Mouse (Mus musculus) heart, embryonic 14.5 days (tissue): ENCODE measurements around the gene Zfp148. TPM values are rescaled to one million over a fixed set of nuclear protein-coding genes. Genes with fewer than 3 reads are reported as not detected.
A peak's percentile ranks its signal among the peaks of the same experiment; 100 is the strongest.
"Not testable (repeated sequence)": the region's sequence is repeated elsewhere in the genome, so short reads cannot be mapped to it uniquely, and the experiment has no call there.

ENCODE experiments used
- ATAC-seq: fragments of 200-750 bp; cut with Nextera tagmentation; 2 replicates; pipeline ENCODE4 v1.8.0; 2017; ENCODE audit warnings: low read depth, moderate TSS enrichment; ENCODE audit not compliant: insufficient number of reproducible peaks, insufficient read depth, low FRiP score
- H3K27ac ChIP-seq, 2 experiments: fragments of 200-500 bp in 1 of 2; fragments of 300-500 bp in 1 of 2; sonication (generic) in 1 of 2; replicated peaks in 1 of 2; 2 replicates each; pipeline ENCODE4 v1.5.1; 2012 to 2014; ENCODE audit warnings: low read depth in 2 of 2, low read length in 2 of 2, control low read depth in 1 of 2, mild to moderate bottlenecking in 1 of 2, mixed read lengths in 1 of 2; ENCODE audit not compliant: control insufficient read depth in 1 of 2, insufficient read depth in 1 of 2
- H3K27me3 ChIP-seq: fragments of 300-500 bp; sonication (generic); 2 replicates; pipeline ENCODE4 v1.6.1; 2014; ENCODE audit warnings: mild to moderate bottlenecking, low read length, control low read depth; ENCODE audit not compliant: control insufficient read depth, insufficient read depth
- H3K36me3 ChIP-seq: fragments of 300-500 bp; sonication (generic); 2 replicates; pipeline ENCODE4 v1.6.1; 2014; ENCODE audit warnings: mild to moderate bottlenecking, control low read depth, low read length, mixed read lengths; ENCODE audit not compliant: control insufficient read depth, insufficient read depth
- H3K4me1 ChIP-seq, 2 experiments: fragments of 200-500 bp in 1 of 2; fragments of 300-500 bp in 1 of 2; sonication (generic) in 1 of 2; 2 replicates each; pipeline ENCODE4 v1.6.1; 2012 to 2014; ENCODE audit warnings: low read length in 2 of 2, control low read depth in 1 of 2, mixed read lengths in 1 of 2; ENCODE audit not compliant: control insufficient read depth in 2 of 2, insufficient read depth in 2 of 2
- H3K4me2 ChIP-seq: fragments of 300-500 bp; sonication (generic); 2 replicates; pipeline ENCODE4 v1.6.1; 2014; ENCODE audit warnings: mild to moderate bottlenecking, low read length
- H3K4me3 ChIP-seq, 2 experiments: fragments of 200-500 bp in 1 of 2; fragments of 300-500 bp in 1 of 2; sonication (generic) in 1 of 2; 2 replicates each; pipeline ENCODE4 v1.5.1; 2012 to 2014; ENCODE audit warnings: low read length in 2 of 2, mild to moderate bottlenecking in 2 of 2, control low read depth in 1 of 2, low read depth in 1 of 2, moderate library complexity in 1 of 2; ENCODE audit not compliant: control insufficient read depth in 1 of 2, insufficient read depth in 1 of 2
- H3K9ac ChIP-seq: fragments of 300-500 bp; sonication (generic); 2 replicates; pipeline ENCODE4 v1.6.1; 2014; ENCODE audit warnings: mild to moderate bottlenecking, low read length
- H3K9me3 ChIP-seq: fragments of 300-500 bp; sonication (generic); 2 replicates; pipeline ENCODE4 v1.6.1; 2016; ENCODE audit warnings: low read length, control low read depth; ENCODE audit not compliant: control insufficient read depth
- WGBS: fragments of 180-500 bp; shearing (Covaris S2); extraction: QIAGEN DNeasy Blood & Tissue Kit; methylation state at CpG from one replicate; pipeline ENCODE4 v1.1.7; 2014; 5-methylcytosine and 5-hydroxymethylcytosine counted together
- polyA plus RNA-seq: library from polyadenylated mRNA; unstranded; fragments of >200 nt; fragmentation: Nextera tagmentation; extraction: Ambion mirVana; gene quantifications from 2 replicates; pipeline ENCODE4 v1.2.1, GENCODE M21; 2014

Zfp148 gene
- 35.5 and 37.3 TPM in 2 replicates for polyA plus RNA-seq

GRCm38 (mm10) chr16:33379944-33380881, at the start of gene Zfp148:
Gene Zfp148 (plus strand): TSS chr16:33380836.
- H3K27ac ChIP-seq = peak within 1 kb of the TSS; percentile 82 to 93
- H3K4me1 ChIP-seq = peaks cover 0 to 17% of the 10 kb centered on the region in 2 experiments; a peak in 3 of 4 replicates
- H3K9ac ChIP-seq = peak within 1 kb of the TSS; percentile 98
- H3K4me2 ChIP-seq = peak within 1 kb of the TSS; percentile 95
- not testable (repeated sequence) for H3K9me3 ChIP-seq, H3K27me3 ChIP-seq, H3K36me3 ChIP-seq
- peak within 1 kb of the TSS; percentile 96 to 98 for H3K4me3 ChIP-seq
- peak; percentile 89 for ATAC-seq
- 3% methylated on average over 50 of the region's 50 CpGs for WGBS

GRCm38 (mm10) chr16:33333015-33333414, 47.6 kb upstream of the Zfp148 start:
- no peak overlapping the region for H3K4me2 ChIP-seq
- ATAC-seq = no peak
- no peaks in the 10 kb centered on the region for H3K36me3 ChIP-seq

GRCm38 (mm10) chr16:33337177-33337576, 43.5 kb upstream of the Zfp148 start:
- Histone ChIP-seq H3K36me3 (no peaks in the 10 kb centered on the region), H3K27ac (peak overlapping the region; percentile 11 to 75), H3K9me3 (no peaks in the 10 kb centered on the region), H3K27me3 (no peaks in the 10 kb centered on the region), H3K4me3 (no peak overlapping the region), H3K4me2 (peak overlapping the region; percentile 18; the same call in 1 of the 2 replicates), H3K4me1 (peaks cover 7 to 11% of the 10 kb centered on the region in 2 experiments; a peak in 3 of 4 replicates), H3K9ac (no peak overlapping the region)
- 5% methylated on average over 8 of the region's 8 CpGs for WGBS
- peak; percentile 81 for ATAC-seq

More at GRCm38 (mm10) chr16:33333015-33333414, 47.6 kb upstream of the Zfp148 start:
- no peaks in the 10 kb centered on the region for H3K27me3 ChIP-seq
- H3K27ac ChIP-seq = no peak overlapping the region
- H3K4me3 ChIP-seq = no peak overlapping the region
- no peak overlapping the region for H3K9ac ChIP-seq
- H3K4me1 ChIP-seq = peaks cover 7 to 11% of the 10 kb centered on the region in 2 experiments; a peak in 3 of 4 replicates
- H3K9me3 ChIP-seq = 0 out of 2 replicates have a peak, but pooled peaks cover 5% of the 10 kb centered on the region
- 65% methylated on average over 14 of the region's 14 CpGs for WGBS

GRCm38 (mm10) chr16:33337681-33338080, 43.0 kb upstream of the Zfp148 start:
- H3K9me3 ChIP-seq = no peaks in the 10 kb centered on the region
- H3K27me3 ChIP-seq = no peaks in the 10 kb centered on the region
- H3K9ac ChIP-seq = no peak overlapping the region
- H3K4me1 ChIP-seq = peaks cover 7 to 11% of the 10 kb centered on the region in 2 experiments; a peak in 3 of 4 replicates
- no peaks in the 10 kb centered on the region for H3K36me3 ChIP-seq
- no peak for ATAC-seq
- 75% methylated on average over 10 of the region's 10 CpGs for WGBS
- H3K4me3 ChIP-seq = no peak overlapping the region
- H3K4me2 ChIP-seq = peak overlapping the region; percentile 18; the same call in 1 of the 2 replicates
- H3K27ac ChIP-seq = no peak overlapping the region

- Histone ChIP-seq H3K4me2 (no peak overlapping the region), H3K4me1 (peaks cover 7 to 9% of the 10 kb centered on the region in 2 experiments; a peak in 3 of 4 replicates), H3K9ac (no peak overlapping the region), H3K27ac (0 out of 4 replicates have a peak overlapping the region, but pooled peaks of 1 of the 2 experiments have one; percentile 13), H3K27me3 (no peaks in the 10 kb centered on the region), H3K4me3 (no peak overlapping the region), H3K9me3 (no peaks in the 10 kb centered on the region), H3K36me3 (no peaks in the 10 kb centered on the region)
- ATAC-seq = no peak
- WGBS = 60% methylated on average over 4 of the region's 4 CpGs
Observed at GRCm38 (mm10) chr16:33338492-33338891, 42.1 kb upstream of the Zfp148 start.

GRCm38 (mm10) chr16:33339476-33339875, 41.2 kb upstream of the Zfp148 start:
- Histone ChIP-seq H3K27ac (no peak overlapping the region), H3K27me3 (no peaks in the 10 kb centered on the region), H3K4me3 (no peak overlapping the region), H3K9ac (no peak overlapping the region), H3K4me2 (no peak overlapping the region), H3K4me1 (peaks cover 7 to 9% of the 10 kb centered on the region in 2 experiments; a peak in 3 of 4 replicates), H3K9me3 (no peaks in the 10 kb centered on the region), H3K36me3 (no peaks in the 10 kb centered on the region)
- 61% methylated on average over 2 of the region's 2 CpGs for WGBS
- ATAC-seq = no peak

GRCm38 (mm10) chr16:33342356-33342755, 38.3 kb upstream of the Zfp148 start:
- Histone ChIP-seq H3K36me3 (no peaks in the 10 kb centered on the region), H3K4me3 (no peak overlapping the region), H3K9ac (no peak overlapping the region), H3K27me3 (no peaks in the 10 kb centered on the region), H3K27ac (no peak overlapping the region), H3K4me1 (peaks cover 11 to 13% of the 10 kb centered on the region in 2 experiments; a peak in 3 of 4 replicates), H3K4me2 (no peak overlapping the region), H3K9me3 (no peaks in the 10 kb centered on the region)
- WGBS = 56% methylated on average over 1 of the region's 1 CpGs
- no peak for ATAC-seq
